Mouse (Mus musculus) kidney, adult 2 months (tissue): Measurements from ENCODE around the gene Gm2056.
"Not testable (repeated sequence)": the region's sequence is repeated elsewhere in the genome, so short reads cannot be mapped to it uniquely, and the experiment has no call there.

ENCODE experiments used
- CTCF ChIP-seq: fragments of 200-500 bp; conservative IDR thresholded peaks from 2 replicates; pipeline ENCODE4 v1.5.1; 2011; ENCODE audit warnings: low read depth, mild to moderate bottlenecking, control low read depth, low read length, moderate library complexity, mixed read lengths; ENCODE audit not compliant: insufficient read depth, insufficient read length
- POLR2A ChIP-seq: fragments of 200-500 bp; IDR thresholded peaks from one replicate; pipeline ENCODE4 v1.6.1; 2011; ENCODE audit warnings: low read depth, low read length, control low read depth

GRCm38 (mm10) chr12:88011548-88011947, 15.3 kb upstream of the Gm2056 start, which contains the start of gene Gm2075:
- TF ChIP-seq POLR2A, CTCF: not testable (repeated sequence)
